Mouse (Mus musculus) leukemia stem cell, adult 10-12 weeks (primary cell): ENCODE data around the gene Izumo2. TPM values are rescaled to one million over a fixed set of nuclear protein-coding genes. Genes with fewer than 3 reads are reported as not detected.

Experiments used
- polyA plus RNA-seq: library from polyadenylated mRNA; stranded (reverse); fragments of >175 nt; gene quantifications from 2 replicates; pipeline ENCODE4 v1.2.3, GENCODE M21; 2012; ENCODE audit warnings: low replicate concordance

Gene Izumo2
- not detected in 2 replicates for polyA plus RNA-seq

DNA sequence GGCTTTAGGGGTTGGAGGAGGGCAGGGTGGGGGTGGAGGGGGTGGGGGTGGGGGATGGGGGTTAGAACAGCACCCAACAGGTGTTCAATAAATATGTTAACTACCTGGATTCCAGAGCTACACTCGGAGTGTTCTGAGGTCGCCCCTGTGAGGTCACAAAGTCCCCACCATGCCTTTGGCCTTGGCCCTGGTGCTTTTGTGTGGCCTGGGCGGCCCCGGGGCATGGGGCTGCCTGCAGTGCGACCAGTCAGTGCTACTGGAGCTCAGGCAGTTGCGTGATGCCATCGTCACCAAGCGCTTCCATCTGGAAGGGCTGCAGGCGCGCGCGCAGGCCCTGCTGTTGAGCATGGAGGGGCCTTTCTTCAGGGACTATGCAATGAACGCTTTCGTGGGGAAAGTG lies at the start of gene Izumo2:
TSS of gene Izumo2 (plus strand) at position 169 of the 400 bp plus-strand sequence.

GRCm38 (mm10) chr7:44670803-44671202 lies 37.7 kb upstream of the Izumo2 start, which contains the start of gene Myh14:
Gene Myh14, minus strand, starts transcription at chr7:44670843.

GRCm38 (mm10) chr7:44748101-44749044 lies 39.8 kb downstream of the Izumo2 start, which contains the start of gene Vrk3:
Gene Vrk3, plus strand, starts transcription at chr7:44748413.

GRCm38 (mm10) chr7:44750950-44751349 lies 42.4 kb downstream of the Izumo2 start, which contains the start of gene Zfp473:
Gene Zfp473, minus strand, starts transcription at chr7:44751050.

Other genes starting within 250 kb of the Izumo2 start
- 0.30 TPM in 1 of 2 replicates, not detected in the other for gene Aspdh, start 243.4 kb upstream of the Izumo2 start, polyA plus RNA-seq
- 650 and 1,462 TPM in 2 replicates for gene Josd2, start 240.8 kb upstream of the Izumo2 start, polyA plus RNA-seq
- gene Emc10, start 212.2 kb upstream of the Izumo2 start, polyA plus RNA-seq, result 406 and 427 TPM in 2 replicates
- 6.6 and 8.4 TPM in 2 replicates for gene Fam71e1, start 212.2 kb upstream of the Izumo2 start, polyA plus RNA-seq
- gene Mybpc2, start 184.1 kb upstream of the Izumo2 start, polyA plus RNA-seq, result 0.79 TPM in 1 of 2 replicates, not detected in the other
- 161 and 223 TPM in 2 replicates for gene Spib, start 176.7 kb upstream of the Izumo2 start, polyA plus RNA-seq
- gene Pold1, start 159.9 kb upstream of the Izumo2 start, polyA plus RNA-seq, result 279 and 341 TPM in 2 replicates
- 345 and 359 TPM in 2 replicates for gene Nr1h2, start 154.8 kb upstream of the Izumo2 start, polyA plus RNA-seq
- gene Napsa, start 136.4 kb upstream of the Izumo2 start, polyA plus RNA-seq, result 13.3 and 28.4 TPM in 2 replicates
- gene Kcnc3, start 118.1 kb upstream of the Izumo2 start, polyA plus RNA-seq, result 3.2 and 3.3 TPM in 2 replicates
- 0.11 and 0.28 TPM in 2 replicates for gene Myh14, start 37.9 kb upstream of the Izumo2 start, polyA plus RNA-seq
- gene Vrk3, start 39.7 kb downstream of the Izumo2 start, polyA plus RNA-seq, result 56.2 and 60.7 TPM in 2 replicates
- 0.19 TPM in 1 of 2 replicates, not detected in the other for gene Zfp473, start 42.3 kb downstream of the Izumo2 start, polyA plus RNA-seq
- 34.9 and 262 TPM in 2 replicates for gene Nup62, start 107.3 kb downstream of the Izumo2 start, polyA plus RNA-seq
- 32.0 and 50.1 TPM in 2 replicates for gene Il4i1, start 107.6 kb downstream of the Izumo2 start, polyA plus RNA-seq
- gene Atf5, start 107.9 kb downstream of the Izumo2 start, polyA plus RNA-seq, result 316 and 493 TPM in 2 replicates
- 700 and 1,277 TPM in 2 replicates for gene Akt1s1, start 140.2 kb downstream of the Izumo2 start, polyA plus RNA-seq
- 84.2 and 127 TPM in 2 replicates for gene Tbc1d17, start 140.3 kb downstream of the Izumo2 start, polyA plus RNA-seq
- gene Pnkp, start 148.4 kb downstream of the Izumo2 start, polyA plus RNA-seq, result 44.0 and 47.7 TPM in 2 replicates
- 43.6 and 56.8 TPM in 2 replicates for gene Ptov1, start 161.0 kb downstream of the Izumo2 start, polyA plus RNA-seq
- gene Med25, start 184.0 kb downstream of the Izumo2 start, polyA plus RNA-seq, result 556 and 706 TPM in 2 replicates
- gene Fuz, start 187.3 kb downstream of the Izumo2 start, polyA plus RNA-seq, result 65.8 and 103 TPM in 2 replicates
- 202 and 215 TPM in 2 replicates for gene Ap2a1, start 220.8 kb downstream of the Izumo2 start, polyA plus RNA-seq
- gene Tsks, start 234.5 kb downstream of the Izumo2 start, polyA plus RNA-seq, result 0.42 TPM in 1 of 2 replicates, not detected in the other